Mouse (Mus musculus) kidney, adult 2 months (tissue): Measurements from ENCODE around the gene Clp1.

Experiments
- CTCF ChIP-seq: fragments of 200-500 bp; conservative IDR thresholded peaks from 2 replicates; pipeline ENCODE4 v1.5.1; 2011; ENCODE audit warnings: low read depth, mild to moderate bottlenecking, control low read depth, low read length, moderate library complexity, mixed read lengths; ENCODE audit not compliant: insufficient read depth, insufficient read length
- POLR2A ChIP-seq: fragments of 200-500 bp; IDR thresholded peaks from one replicate; pipeline ENCODE4 v1.6.1; 2011; ENCODE audit warnings: low read depth, low read length, control low read depth

GRCm38 (mm10) chr2:84772454-84772853, 45.3 kb upstream of the Clp1 start:
- TF ChIP-seq CTCF (no peak), POLR2A (no peak)
